Mouse (Mus musculus): ENCODE results near the gene Lrrc26. TPM values are rescaled to one million over a fixed set of nuclear protein-coding genes. Genes with fewer than 3 reads are reported as not detected.
"Not testable (repeated sequence)": the region's sequence is repeated elsewhere in the genome, so short reads cannot be mapped to it uniquely, and the experiment has no call there.

The Lrrc26 gene
- polyA plus RNA-seq, 1 experiment: 1.6 TPM

DNA sequence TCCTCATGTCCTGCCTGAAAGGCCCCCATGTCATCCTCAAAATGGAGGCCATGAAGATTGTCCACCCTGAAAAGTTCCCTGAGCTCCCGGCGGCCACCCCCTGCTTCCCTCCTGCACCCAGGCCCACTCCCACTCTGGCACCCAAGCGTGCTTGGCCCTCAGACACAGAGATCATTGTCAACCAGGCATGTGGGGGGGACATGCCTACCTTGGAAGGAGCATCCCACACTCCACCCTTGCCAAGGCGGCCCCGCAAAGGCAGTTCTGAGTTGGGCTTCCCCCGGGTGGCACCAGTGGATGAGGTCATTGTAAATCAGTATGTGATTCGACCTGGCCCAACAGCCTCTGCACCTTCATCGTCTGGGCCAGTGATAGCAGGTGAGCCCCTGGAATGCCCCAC lies 46.4 kb upstream of the Lrrc26 start:
- peaks cover 18% of the 10 kb centered on the region for H3K27me3 ChIP-seq (ENCODE audit: control insufficient read depth, insufficient read depth, insufficient read length)
- no peak overlapping the region for H3ac ChIP-seq (ENCODE audit: control insufficient read depth, insufficient read length)
- H3K36me3 ChIP-seq (ENCODE audit: control insufficient read depth, insufficient read depth): no peaks in the 10 kb centered on the region
- no peak overlapping the region for H3K4me2 ChIP-seq (ENCODE audit: low read depth)
- TF ChIP-seq USF1 (IDR thresholded peaks at IDR 0.05; ENCODE audit: low read depth) (no peak), SRF (IDR thresholded peaks at IDR 0.05; ENCODE audit: control insufficient read depth, insufficient read length, low read depth) (no peak), MAX (IDR thresholded peaks at IDR 0.05; ENCODE audit: low read depth) (no peak), TCF12 (IDR thresholded peaks at IDR 0.05; ENCODE audit: insufficient read depth, poor library complexity, severe bottlenecking) (no peak), REST (IDR thresholded peaks at IDR 0.05; ENCODE audit: insufficient read depth, insufficient read length) (no peak), MYOD1 (IDR thresholded peaks at IDR 0.05; ENCODE audit: control insufficient read depth in 1 of 3, insufficient read length in 2 of 3, low read depth in 2 of 3) (no peak), POLR2AphosphoS2 (IDR thresholded peaks at IDR 0.05; ENCODE audit: insufficient read length, low read depth) (no peak), POLR2A (IDR thresholded peaks at IDR 0.05; ENCODE audit: insufficient read length, low read depth) (no peak), MYOG (IDR thresholded peaks at IDR 0.05; ENCODE audit: control insufficient read depth in 1 of 3, insufficient read depth in 1 of 3, insufficient read length in 2 of 3, low read depth in 2 of 3) (no peak), CEBPB (IDR thresholded peaks at IDR 0.05; ENCODE audit: insufficient read depth, poor library complexity, severe bottlenecking) (no peak), TCF3 (IDR thresholded peaks at IDR 0.05; ENCODE audit: insufficient read length, low read depth) (no peak), E2F4 (IDR thresholded peaks at IDR 0.05; ENCODE audit: insufficient read depth) (no peak)
- no peaks in the 10 kb centered on the region for H3K79me2 ChIP-seq (ENCODE audit: control insufficient read depth, insufficient read depth)
- no peak overlapping the region for H3K4me3 ChIP-seq

DNA sequence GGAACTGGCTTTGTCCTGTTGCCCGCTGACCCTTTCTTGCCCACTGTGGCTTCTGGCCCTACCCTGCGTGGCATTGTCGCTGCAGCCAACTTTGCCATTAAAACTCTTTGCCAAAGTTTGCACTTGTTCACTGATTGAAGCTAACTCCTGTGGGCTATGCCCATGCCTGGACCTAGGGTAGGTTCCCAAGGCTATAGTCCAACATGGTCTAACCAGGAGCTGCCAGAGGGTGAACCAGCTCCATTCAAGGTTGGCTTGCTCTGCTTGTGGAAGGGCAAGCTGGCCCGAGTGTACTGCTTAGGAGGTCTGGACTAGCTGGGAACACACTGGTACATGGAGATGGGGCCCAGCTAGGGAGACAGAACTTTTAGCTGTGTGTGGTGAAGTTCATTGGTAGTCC lies 45.6 kb upstream of the Lrrc26 start:
- Histone ChIP-seq H3K79me2 (ENCODE audit: control insufficient read depth, insufficient read depth) (no peaks in the 10 kb centered on the region), H3K4me2 (ENCODE audit: low read depth) (no peak overlapping the region), H3K27me3 (ENCODE audit: control insufficient read depth, insufficient read depth, insufficient read length) (peaks cover 18% of the 10 kb centered on the region), H3ac (ENCODE audit: control insufficient read depth, insufficient read length) (no peak overlapping the region), H3K4me3 (no peak overlapping the region), H3K36me3 (ENCODE audit: control insufficient read depth, insufficient read depth) (no peaks in the 10 kb centered on the region)
- TF ChIP-seq CEBPB (IDR thresholded peaks at IDR 0.05; ENCODE audit: insufficient read depth, poor library complexity, severe bottlenecking): no peak
- TF ChIP-seq MYOD1 (IDR thresholded peaks at IDR 0.05; ENCODE audit: control insufficient read depth in 1 of 3, insufficient read length in 2 of 3, low read depth in 2 of 3): no peak
- no peak for TF ChIP-seq SRF (IDR thresholded peaks at IDR 0.05; ENCODE audit: control insufficient read depth, insufficient read length, low read depth)
- no peak for TF ChIP-seq POLR2AphosphoS2 (IDR thresholded peaks at IDR 0.05; ENCODE audit: insufficient read length, low read depth)
- TF ChIP-seq USF1 (IDR thresholded peaks at IDR 0.05; ENCODE audit: low read depth): no peak
- TF ChIP-seq MAX (IDR thresholded peaks at IDR 0.05; ENCODE audit: low read depth): no peak
- TF ChIP-seq MYOG (IDR thresholded peaks at IDR 0.05; ENCODE audit: control insufficient read depth in 1 of 3, insufficient read depth in 1 of 3, insufficient read length in 2 of 3, low read depth in 2 of 3): no peak
- no peak for TF ChIP-seq TCF12 (IDR thresholded peaks at IDR 0.05; ENCODE audit: insufficient read depth, poor library complexity, severe bottlenecking)

DNA sequence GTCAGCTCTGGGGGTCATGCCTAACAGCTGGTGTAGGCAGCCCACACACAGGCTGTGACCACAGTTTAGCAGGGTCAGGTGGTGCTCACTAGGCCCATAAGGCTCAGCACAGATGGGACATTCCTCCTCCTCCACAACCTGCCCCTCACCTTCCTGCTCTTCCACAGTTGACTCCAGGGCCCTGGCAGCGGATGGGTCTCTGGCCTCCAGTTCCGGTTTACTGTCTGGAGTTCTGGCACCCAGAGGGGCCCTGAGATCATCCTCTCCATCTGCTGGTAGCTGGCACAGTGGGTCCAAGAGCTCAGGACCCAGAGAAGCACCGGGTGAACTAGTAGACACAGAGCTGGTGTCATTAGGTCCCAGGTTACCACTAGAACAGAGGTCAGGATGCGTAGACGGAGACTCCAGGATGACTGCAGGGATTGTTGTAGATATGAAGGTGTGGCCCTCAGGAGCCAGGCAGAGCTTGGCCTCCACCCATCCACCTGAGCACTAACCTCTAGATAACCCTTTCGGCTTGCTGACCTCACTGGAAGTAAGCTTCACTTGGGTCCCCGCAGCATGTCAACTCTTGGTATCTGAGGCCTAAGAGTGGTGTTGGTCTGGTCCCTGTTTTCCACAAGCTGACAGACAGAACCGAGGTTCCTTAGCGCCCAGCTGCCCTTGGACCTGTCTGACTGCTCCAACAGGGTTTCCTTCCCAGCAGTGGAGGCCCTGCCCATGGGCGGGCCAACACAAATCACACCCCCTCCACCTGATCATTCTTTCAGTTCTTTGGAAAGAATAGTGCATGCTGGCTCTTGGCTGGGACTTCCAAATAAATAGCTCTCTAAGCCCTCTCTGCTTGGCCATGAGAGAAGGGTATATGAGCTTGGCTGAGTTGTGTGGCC lies 43.3 kb upstream of the Lrrc26 start, which contains the start of gene AL732309.1:
TSS of gene AL732309.1 (minus strand) at position 681 of the 890 bp plus-strand sequence.
- Histone ChIP-seq H3ac (ENCODE audit: control insufficient read depth, insufficient read length) (no peak within 1 kb of the TSS), H3K4me3 (no peak within 1 kb of the TSS), H3K27me3 (ENCODE audit: control insufficient read depth, insufficient read depth, insufficient read length) (peaks cover 16% of the 10 kb centered on the region), H3K4me2 (ENCODE audit: low read depth) (no peak within 1 kb of the TSS), H3K79me2 (ENCODE audit: control insufficient read depth, insufficient read depth) (no peaks in the 10 kb centered on the region), H3K36me3 (ENCODE audit: control insufficient read depth, insufficient read depth) (peaks cover 4% of the 10 kb centered on the region)
- TF ChIP-seq CEBPB (IDR thresholded peaks at IDR 0.05; ENCODE audit: insufficient read depth, poor library complexity, severe bottlenecking) (no peak), POLR2AphosphoS2 (IDR thresholded peaks at IDR 0.05; ENCODE audit: insufficient read length, low read depth) (peak; percentile 4)

DNA sequence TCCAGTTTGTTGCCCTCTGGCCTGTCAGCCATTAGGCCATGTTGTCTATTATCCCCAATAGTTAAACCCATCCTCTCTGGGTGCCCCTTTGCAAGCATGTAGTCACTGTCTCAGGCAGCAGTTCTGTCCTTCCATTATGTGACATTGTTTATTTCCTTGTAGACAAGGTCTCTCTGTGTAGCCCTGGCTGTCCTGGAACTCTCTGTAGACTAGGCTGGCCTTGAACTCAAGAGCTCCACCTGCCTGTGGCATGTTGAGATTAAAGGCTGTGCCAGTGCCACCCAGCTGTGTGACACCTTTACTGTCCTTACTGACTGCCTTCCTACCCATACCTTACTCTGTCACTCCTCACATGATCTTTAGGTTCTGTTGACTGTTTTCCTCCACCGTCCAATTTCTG lies 37.4 kb upstream of the Lrrc26 start:
- H3K27me3 ChIP-seq (ENCODE audit: control insufficient read depth, insufficient read depth, insufficient read length): no peaks in the 10 kb centered on the region
- TF ChIP-seq USF1 (IDR thresholded peaks at IDR 0.05; ENCODE audit: low read depth) (no peak), CEBPB (IDR thresholded peaks at IDR 0.05; ENCODE audit: insufficient read depth, poor library complexity, severe bottlenecking) (no peak), MYOG (IDR thresholded peaks at IDR 0.05; ENCODE audit: control insufficient read depth in 1 of 3, insufficient read depth in 1 of 3, insufficient read length in 2 of 3, low read depth in 2 of 3) (no peak), E2F4 (IDR thresholded peaks at IDR 0.05; ENCODE audit: insufficient read depth) (no peak), TCF12 (IDR thresholded peaks at IDR 0.05; ENCODE audit: insufficient read depth, poor library complexity, severe bottlenecking) (no peak), REST (IDR thresholded peaks at IDR 0.05; ENCODE audit: insufficient read depth, insufficient read length) (no peak), MAX (IDR thresholded peaks at IDR 0.05; ENCODE audit: low read depth) (no peak)
- no peak overlapping the region for H3K4me2 ChIP-seq (ENCODE audit: low read depth)
- H3K4me3 ChIP-seq: no peak overlapping the region
- peaks cover 20% of the 10 kb centered on the region for H3K79me2 ChIP-seq (ENCODE audit: control insufficient read depth, insufficient read depth)
- peaks cover 6% of the 10 kb centered on the region for H3K36me3 ChIP-seq (ENCODE audit: control insufficient read depth, insufficient read depth)
- H3ac ChIP-seq (ENCODE audit: control insufficient read depth, insufficient read length): no peak overlapping the region

DNA sequence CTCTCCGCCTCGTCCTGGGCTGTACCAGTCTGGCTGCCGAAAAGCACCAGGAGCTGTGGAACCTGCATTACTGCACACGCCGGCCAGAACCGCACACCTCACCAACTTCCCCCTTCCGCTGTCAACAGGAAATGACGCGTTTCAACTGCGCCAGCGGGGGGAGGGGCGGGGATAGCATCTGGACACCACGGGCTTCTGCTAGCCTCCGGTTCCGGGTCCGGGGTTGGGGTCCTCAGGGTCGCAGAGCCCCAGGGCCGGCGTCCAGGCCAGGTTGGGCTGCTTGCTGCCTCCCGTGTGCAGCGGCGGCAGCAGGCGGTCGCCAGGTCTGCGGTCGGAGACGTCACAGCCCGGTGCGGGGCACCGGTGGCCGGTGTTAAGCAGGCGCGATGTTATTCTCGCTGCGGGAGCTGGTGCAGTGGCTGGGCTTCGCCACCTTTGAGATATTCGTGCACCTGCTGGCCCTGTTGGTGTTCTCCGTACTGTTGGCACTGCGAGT lies 34.4 kb upstream of the Lrrc26 start, which contains the start of gene Tmem203:
TSS of gene Tmem203 (plus strand) at position 156 of the 496 bp plus-strand sequence.
- Histone ChIP-seq H3ac (ENCODE audit: control insufficient read depth, insufficient read length) (peak within 1 kb of the TSS; percentile 73), H3K4me3 (peak within 1 kb of the TSS; percentile 96), H3K79me2 (ENCODE audit: control insufficient read depth, insufficient read depth) (peaks cover 20% of the 10 kb centered on the region), H3K27me3 (ENCODE audit: control insufficient read depth, insufficient read depth, insufficient read length) (no peaks in the 10 kb centered on the region), H3K36me3 (ENCODE audit: control insufficient read depth, insufficient read depth) (peaks cover 6% of the 10 kb centered on the region), H3K4me2 (ENCODE audit: low read depth) (peak within 1 kb of the TSS; percentile 95)
- TF ChIP-seq POLR2A (IDR thresholded peaks at IDR 0.05; ENCODE audit: insufficient read length, low read depth) (peak; percentile 71), MYOD1 (IDR thresholded peaks at IDR 0.05; ENCODE audit: control insufficient read depth in 1 of 3, insufficient read length in 2 of 3, low read depth in 2 of 3) (peak in 2 of 3 experiments; percentile 3 to 45), E2F4 (IDR thresholded peaks at IDR 0.05; ENCODE audit: insufficient read depth) (no peak), TCF3 (IDR thresholded peaks at IDR 0.05; ENCODE audit: insufficient read length, low read depth) (no peak), SRF (IDR thresholded peaks at IDR 0.05; ENCODE audit: control insufficient read depth, insufficient read length, low read depth) (peak; percentile 75), POLR2AphosphoS2 (IDR thresholded peaks at IDR 0.05; ENCODE audit: insufficient read length, low read depth) (peak; percentile 72), CEBPB (IDR thresholded peaks at IDR 0.05; ENCODE audit: insufficient read depth, poor library complexity, severe bottlenecking) (no peak), TCF12 (IDR thresholded peaks at IDR 0.05; ENCODE audit: insufficient read depth, poor library complexity, severe bottlenecking) (no peak), MAX (IDR thresholded peaks at IDR 0.05; ENCODE audit: low read depth) (no peak), MYOG (IDR thresholded peaks at IDR 0.05; ENCODE audit: control insufficient read depth in 1 of 3, insufficient read depth in 1 of 3, insufficient read length in 2 of 3, low read depth in 2 of 3) (peak in 1 of 3 experiments; percentile 47), USF1 (IDR thresholded peaks at IDR 0.05; ENCODE audit: low read depth) (no peak), REST (IDR thresholded peaks at IDR 0.05; ENCODE audit: insufficient read depth, insufficient read length) (no peak)

DNA sequence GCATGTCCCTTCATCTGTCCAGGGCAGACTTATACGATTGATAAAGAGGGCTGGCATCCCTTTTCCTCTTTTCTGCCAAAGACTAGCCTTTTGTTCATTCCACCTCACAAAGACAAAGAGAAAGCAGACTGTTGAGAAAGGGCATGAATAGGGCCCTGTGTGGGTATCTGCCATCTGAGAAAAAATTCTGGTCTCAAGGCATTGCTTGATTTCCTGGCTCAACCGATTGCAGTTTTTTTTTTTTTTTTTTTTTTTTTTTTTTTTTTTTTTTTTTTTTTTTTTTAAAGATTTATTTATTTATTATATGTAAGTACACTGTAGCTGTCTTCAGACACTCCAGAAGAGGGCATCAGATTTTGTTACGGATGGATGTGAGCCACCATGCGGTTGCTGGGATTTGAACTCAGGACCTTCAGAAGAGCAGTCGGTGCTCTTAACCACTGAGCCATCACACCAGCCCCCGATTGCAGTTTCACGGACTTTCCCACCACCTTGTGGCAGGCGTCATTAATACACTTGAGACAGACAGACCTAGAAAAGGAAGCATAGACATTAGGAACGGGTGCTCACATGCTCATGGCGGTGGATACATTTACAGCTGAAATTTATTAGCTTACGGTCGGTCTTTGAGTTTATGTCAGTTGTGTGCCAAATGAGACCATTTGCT lies 33.1 kb upstream of the Lrrc26 start:
- H3K27me3 ChIP-seq (ENCODE audit: control insufficient read depth, insufficient read depth, insufficient read length); H3K36me3 ChIP-seq (ENCODE audit: control insufficient read depth, insufficient read depth): not testable (repeated sequence)
- Histone ChIP-seq H3K4me2 (ENCODE audit: low read depth) (peak overlapping the region; percentile 93), H3K79me2 (ENCODE audit: control insufficient read depth, insufficient read depth) (peaks cover 20% of the 10 kb centered on the region), H3ac (ENCODE audit: control insufficient read depth, insufficient read length) (peak overlapping the region; percentile 73), H3K4me3 (peak overlapping the region; percentile 96)

DNA sequence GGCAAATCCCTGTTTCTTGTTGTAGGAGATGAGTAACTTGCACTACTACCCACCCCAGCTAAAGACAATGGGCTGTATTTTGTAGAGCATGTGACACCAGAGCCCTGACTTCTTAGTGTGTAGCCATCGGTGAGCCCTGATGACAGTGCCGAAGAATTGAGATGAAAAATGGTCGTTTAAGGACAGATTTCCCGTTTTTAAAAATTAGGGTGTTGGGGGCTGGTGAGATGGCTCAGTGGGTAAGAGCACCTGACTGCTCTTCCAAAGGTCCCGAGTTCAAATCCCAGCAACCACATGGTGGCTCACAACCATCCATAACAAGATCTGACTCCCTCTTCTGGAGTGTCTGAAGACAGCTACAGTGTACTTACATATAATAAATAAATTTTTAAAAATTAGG lies 32.5 kb upstream of the Lrrc26 start:
- not testable (repeated sequence) for H3K4me2 ChIP-seq (ENCODE audit: low read depth); H3K36me3 ChIP-seq (ENCODE audit: control insufficient read depth, insufficient read depth); H3K27me3 ChIP-seq (ENCODE audit: control insufficient read depth, insufficient read depth, insufficient read length); H3K4me3 ChIP-seq; H3ac ChIP-seq (ENCODE audit: control insufficient read depth, insufficient read length)
- peaks cover 20% of the 10 kb centered on the region for H3K79me2 ChIP-seq (ENCODE audit: control insufficient read depth, insufficient read depth)
